Mouse (Mus musculus) megakaryocyte, embryonic 14.5 days (primary cell): ENCODE data around the gene Erfe. TPM values are rescaled to one million over a fixed set of nuclear protein-coding genes. Genes with fewer than 3 reads are reported as not detected.

ENCODE experiments used
- H3K27me3 ChIP-seq: replicated peaks from 2 replicates; pipeline ENCODE3; 2012; ENCODE audit warnings: inconsistent platforms
- H3K36me3 ChIP-seq: replicated peaks from 2 replicates; pipeline ENCODE3; 2012; ENCODE audit warnings: low read length, inconsistent platforms, mixed read lengths
- H3K4me1 ChIP-seq: 2 replicates; pipeline ENCODE4 v1.6.1; 2012; ENCODE audit warnings: inconsistent platforms
- H3K4me3 ChIP-seq: replicated peaks from 2 replicates; pipeline ENCODE3; 2012; ENCODE audit warnings: moderate library complexity, mild to moderate bottlenecking, inconsistent platforms
- H3K9me3 ChIP-seq: 2 replicates; pipeline ENCODE4 v1.6.1; 2012; ENCODE audit warnings: inconsistent platforms
- FLI1 ChIP-seq: IDR thresholded peaks from 2 replicates; pipeline ENCODE4 v1.6.1; 2012; ENCODE audit warnings: low read length, inconsistent platforms, mixed read lengths
- GATA1 ChIP-seq: IDR thresholded peaks from 3 replicates; pipeline ENCODE4 v1.6.1; 2012; ENCODE audit warnings: mixed read lengths, low read length, inconsistent platforms, borderline replicate concordance
- polyA plus RNA-seq: library from polyadenylated mRNA; stranded (reverse); fragments of >175 nt; gene quantifications from 2 replicates; pipeline ENCODE4 v1.2.3, GENCODE M21; 2012; ENCODE audit warnings: low replicate concordance; ENCODE audit not compliant: insufficient read depth

Erfe gene
- polyA plus RNA-seq = 0.04 TPM in 1 of 2 replicates, not detected in the other

- TF ChIP-seq FLI1 = no peak
- TF ChIP-seq GATA1 = no peak
- Histone ChIP-seq H3K9me3 (peaks cover 36% of the 10 kb centered on the region), H3K4me1 (peaks cover 20% of the 10 kb centered on the region), H3K4me3 (peak within 1 kb of the TSS; percentile 91), H3K36me3 (peaks cover 36% of the 10 kb centered on the region), H3K27me3 (peaks cover 51% of the 10 kb centered on the region)
These were observed at the start of gene Erfe for GRCm38 (mm10) chr1:91366215-91367108. Erfe (plus strand) TSS chr1:91366430.

- no peaks in the 10 kb centered on the region for H3K9me3 ChIP-seq
- peaks cover 8% of the 10 kb centered on the region for H3K27me3 ChIP-seq
- H3K4me1 ChIP-seq = peaks cover 40% of the 10 kb centered on the region
- H3K36me3 ChIP-seq = peaks cover 70% of the 10 kb centered on the region
- H3K4me3 ChIP-seq = no peak overlapping the region
- TF ChIP-seq GATA1 (no peak), FLI1 (no peak)
These were observed 48.6 kb upstream of the Erfe start for GRCm38 (mm10) chr1:91317656-91318055.

GRCm38 (mm10) chr1:91321760-91322438 is 44.3 kb upstream of the Erfe start, which contains the start of gene Espnl:
Espnl (plus strand) TSS chr1:91322075.
- Histone ChIP-seq H3K9me3 (no peaks in the 10 kb centered on the region), H3K4me3 (peak within 1 kb of the TSS; percentile 70), H3K36me3 (peaks cover 29% of the 10 kb centered on the region), H3K4me1 (peaks cover 39% of the 10 kb centered on the region), H3K27me3 (peaks cover 42% of the 10 kb centered on the region)
- TF ChIP-seq FLI1 = no peak
- no peak for TF ChIP-seq GATA1

- H3K36me3 ChIP-seq = peaks cover 7% of the 10 kb centered on the region
- no peak for TF ChIP-seq FLI1
- TF ChIP-seq GATA1 = no peak
- H3K27me3 ChIP-seq = peaks cover 67% of the 10 kb centered on the region
- no peaks in the 10 kb centered on the region for H3K9me3 ChIP-seq
- H3K4me3 ChIP-seq = no peak overlapping the region
- peaks cover 30% of the 10 kb centered on the region for H3K4me1 ChIP-seq
These were observed 41.6 kb upstream of the Erfe start for GRCm38 (mm10) chr1:91324646-91325045.

- Histone ChIP-seq H3K4me1 (peaks cover 30% of the 10 kb centered on the region), H3K4me3 (no peak overlapping the region), H3K27me3 (peaks cover 71% of the 10 kb centered on the region), H3K9me3 (no peaks in the 10 kb centered on the region), H3K36me3 (no peaks in the 10 kb centered on the region)
- no peak for TF ChIP-seq GATA1
- TF ChIP-seq FLI1 = no peak
These were observed 40.7 kb upstream of the Erfe start for GRCm38 (mm10) chr1:91325488-91326042.

- TF ChIP-seq FLI1 (no peak), GATA1 (no peak)
- Histone ChIP-seq H3K36me3 (no peaks in the 10 kb centered on the region), H3K4me3 (no peak overlapping the region), H3K9me3 (no peaks in the 10 kb centered on the region), H3K4me1 (peaks cover 39% of the 10 kb centered on the region), H3K27me3 (peaks cover 74% of the 10 kb centered on the region)
These were observed 34.1 kb upstream of the Erfe start for GRCm38 (mm10) chr1:91332102-91332501.

- H3K36me3 ChIP-seq = no peaks in the 10 kb centered on the region
- H3K4me3 ChIP-seq = peak overlapping the region; percentile 35
- H3K9me3 ChIP-seq = no peaks in the 10 kb centered on the region
- peaks cover 52% of the 10 kb centered on the region for H3K4me1 ChIP-seq
- TF ChIP-seq GATA1 (no peak), FLI1 (no peak)
- peaks cover 74% of the 10 kb centered on the region for H3K27me3 ChIP-seq
These were observed 32.6 kb upstream of the Erfe start for GRCm38 (mm10) chr1:91333582-91333981.

GRCm38 (mm10) chr1:91337355-91337754 is 28.9 kb upstream of the Erfe start:
- Histone ChIP-seq H3K9me3 (no peaks in the 10 kb centered on the region), H3K4me3 (no peak overlapping the region), H3K4me1 (peaks cover 55% of the 10 kb centered on the region), H3K27me3 (peaks cover 84% of the 10 kb centered on the region), H3K36me3 (no peaks in the 10 kb centered on the region)
- no peak for TF ChIP-seq FLI1

- H3K9me3 ChIP-seq = no peaks in the 10 kb centered on the region
- no peak overlapping the region for H3K4me3 ChIP-seq
- peaks cover 96% of the 10 kb centered on the region for H3K27me3 ChIP-seq
- TF ChIP-seq FLI1 = no peak
- TF ChIP-seq GATA1 = no peak
- peaks cover 21% of the 10 kb centered on the region; the same call in 1 of the 2 replicates for H3K4me1 ChIP-seq
- H3K36me3 ChIP-seq = no peaks in the 10 kb centered on the region
These were observed 22.2 kb upstream of the Erfe start for GRCm38 (mm10) chr1:91344001-91344400.
